Mouse (Mus musculus) cortical plate, adult 2 months (tissue): ENCODE results near the gene Bcl2l10. TPM values are rescaled to one million over a fixed set of nuclear protein-coding genes. Genes with fewer than 3 reads are reported as not detected.

Experiments
- H3K27ac ChIP-seq: fragments of 200-500 bp; 2 replicates; pipeline ENCODE4 v1.5.1; 2012; ENCODE audit warnings: low read length, control low read depth, inconsistent platforms; ENCODE audit not compliant: insufficient read depth
- H3K4me1 ChIP-seq: fragments of 200-500 bp; 2 replicates; pipeline ENCODE4 v1.6.1; 2011; ENCODE audit warnings: low read length; ENCODE audit not compliant: control insufficient read depth, insufficient read depth
- H3K4me3 ChIP-seq: fragments of 200-500 bp; 2 replicates; pipeline ENCODE4 v1.5.1; 2011; ENCODE audit warnings: mild to moderate bottlenecking, low read length, control low read depth; ENCODE audit not compliant: insufficient read depth
- CTCF ChIP-seq: fragments of 200-500 bp; IDR thresholded peaks from 2 replicates; pipeline ENCODE4 v1.5.1; 2011; ENCODE audit warnings: mild to moderate bottlenecking, control low read depth, low read length; ENCODE audit not compliant: insufficient read depth; ENCODE audit errors: extremely low read depth
- POLR2A ChIP-seq: fragments of 200-500 bp; IDR thresholded peaks from 2 replicates; pipeline ENCODE4 v1.6.1; 2011; ENCODE audit warnings: mild to moderate bottlenecking, low read length, control low read depth; ENCODE audit not compliant: insufficient read depth; ENCODE audit errors: extremely low read depth
- polyA plus RNA-seq: library from polyadenylated mRNA; depleted of rRNA; stranded (reverse); fragments of >200 nt; gene quantifications from 2 replicates; pipeline ENCODE4 v1.2.3, GENCODE M21; 2012; rRNA removed

Gene Bcl2l10
- polyA plus RNA-seq, 1 experiment, result 0.13 TPM

DNA sequence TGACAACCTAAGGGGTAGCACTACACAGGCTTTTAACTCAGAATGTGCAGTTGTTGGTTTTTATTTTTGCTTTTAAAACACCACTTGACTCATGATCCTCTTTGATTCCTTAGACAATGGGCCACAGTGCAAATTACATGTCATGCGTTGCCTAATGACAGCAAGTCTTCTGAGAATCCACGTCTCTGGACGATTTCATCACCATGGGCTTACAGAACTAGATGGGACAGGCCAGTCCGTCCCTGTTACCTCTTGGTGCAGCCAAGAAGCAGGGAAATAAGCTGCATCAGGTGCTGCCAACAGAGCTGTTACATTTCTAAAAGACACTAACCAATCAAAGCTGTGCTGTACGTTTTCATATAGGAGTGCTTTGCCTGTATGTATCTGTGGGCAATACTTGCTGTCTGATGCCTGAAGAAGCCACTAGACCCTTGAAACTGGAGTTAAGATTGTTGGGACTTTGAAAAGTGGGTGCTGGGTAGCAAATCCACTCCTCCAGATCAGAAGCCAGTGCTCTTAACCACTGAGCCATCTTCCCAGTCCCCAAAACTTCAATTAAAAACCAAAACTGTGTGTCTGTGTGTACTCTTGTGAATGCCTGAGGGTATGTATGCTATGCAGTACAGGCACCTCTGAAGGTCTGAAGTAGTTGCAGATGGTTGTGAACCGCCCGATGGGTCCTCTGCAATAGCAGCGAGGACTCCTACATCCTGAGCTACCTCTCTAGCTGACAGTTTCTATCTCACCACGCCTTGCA is 37.8 kb downstream of the Bcl2l10 start:
- H3K27ac ChIP-seq, result no peak overlapping the region
- no peaks in the 10 kb centered on the region for H3K4me1 ChIP-seq
- H3K4me3 ChIP-seq, result no peak overlapping the region
- TF ChIP-seq CTCF (no peak), POLR2A (no peak)

DNA sequence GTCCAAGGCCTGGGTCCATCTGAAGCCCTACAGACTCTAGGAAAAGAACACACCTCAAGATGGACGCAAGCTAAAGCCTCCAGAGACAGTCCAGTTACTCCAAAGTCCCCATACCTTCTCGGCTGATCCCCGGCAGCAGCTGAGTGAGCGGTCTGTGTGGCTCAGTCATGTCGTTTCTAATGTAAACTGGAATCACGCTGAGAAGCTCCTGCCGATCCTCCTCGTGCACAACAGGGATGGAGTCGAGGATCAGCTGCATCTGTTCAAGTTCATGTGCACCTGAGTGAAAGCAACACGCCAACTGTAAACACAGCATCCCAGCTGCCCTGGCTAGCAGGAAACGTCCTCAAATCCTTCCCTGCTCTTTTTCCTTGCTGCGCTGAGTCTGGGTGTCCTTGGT is 45.7 kb downstream of the Bcl2l10 start:
- TF ChIP-seq CTCF (no peak), POLR2A (no peak)
- Histone ChIP-seq H3K27ac (no peak overlapping the region), H3K4me3 (no peak overlapping the region), H3K4me1 (no peaks in the 10 kb centered on the region)

DNA sequence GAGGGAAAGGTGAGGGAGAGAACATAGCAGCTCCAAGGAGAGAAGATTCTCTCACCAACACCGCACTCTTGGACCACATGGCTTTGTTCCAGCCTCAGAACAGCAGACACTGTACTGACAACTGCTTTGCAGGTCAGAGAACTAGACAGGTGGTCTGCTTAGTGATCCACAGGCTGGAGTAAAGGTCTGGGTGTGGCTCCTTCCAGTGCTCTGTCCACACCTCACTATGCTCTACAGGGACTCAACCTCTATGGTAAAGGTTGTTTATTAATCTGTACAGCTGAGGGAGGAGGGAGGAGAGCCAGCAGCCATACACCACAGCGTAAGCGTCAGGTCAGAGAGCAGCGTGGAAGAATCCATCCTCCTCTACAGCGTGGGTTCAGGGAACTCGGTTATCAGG is 48.4 kb downstream of the Bcl2l10 start:
- TF ChIP-seq CTCF (no peak), POLR2A (no peak)
- no peaks in the 10 kb centered on the region for H3K4me1 ChIP-seq
- H3K4me3 ChIP-seq, result no peak overlapping the region
- no peak overlapping the region for H3K27ac ChIP-seq

DNA sequence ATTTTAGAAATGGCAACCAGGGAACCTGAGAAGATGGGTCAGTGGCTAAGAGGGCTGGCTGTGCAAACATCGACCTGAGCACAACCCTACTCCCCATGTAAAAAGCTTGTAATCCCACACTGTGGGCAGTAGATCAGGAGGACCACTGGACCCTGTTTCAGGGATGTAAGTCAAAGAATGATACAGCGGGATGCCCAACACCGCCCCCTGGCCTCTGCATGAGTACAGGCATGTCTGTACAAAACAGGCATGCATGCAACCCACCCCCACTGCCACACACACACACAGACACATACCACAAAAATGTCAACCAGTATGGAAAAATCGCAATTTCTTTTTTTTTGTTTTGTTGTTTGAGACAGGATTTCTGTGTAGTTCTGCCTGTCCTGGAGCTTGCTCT is 51.5 kb downstream of the Bcl2l10 start:
- Histone ChIP-seq H3K4me1 (peaks cover 4% of the 10 kb centered on the region; the same call in 1 of the 2 replicates), H3K4me3 (no peak overlapping the region), H3K27ac (no peak overlapping the region)
- TF ChIP-seq POLR2A (no peak), CTCF (no peak)

DNA sequence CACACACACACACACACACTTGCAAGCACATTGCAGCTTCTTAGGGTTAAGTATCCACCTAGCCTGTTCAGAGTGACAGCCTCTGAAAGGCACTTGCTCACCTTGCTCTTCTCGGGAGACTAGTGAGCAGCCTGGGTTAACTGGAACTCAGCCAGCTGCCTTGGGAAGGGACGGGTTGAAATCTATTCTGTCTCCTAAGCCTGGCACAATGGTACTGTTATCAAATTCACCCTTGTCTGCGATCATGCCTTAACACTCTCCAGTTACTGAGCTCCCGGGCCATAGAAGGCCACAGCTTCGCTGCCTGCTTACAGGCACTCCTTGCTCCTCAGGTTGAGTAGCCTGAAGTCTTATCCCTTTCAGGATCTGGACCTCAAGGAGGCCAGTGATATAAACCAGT is 53.1 kb downstream of the Bcl2l10 start:
- TF ChIP-seq POLR2A (no peak), CTCF (no peak)
- no peak overlapping the region for H3K4me3 ChIP-seq
- no peak overlapping the region for H3K27ac ChIP-seq
- peaks cover 4% of the 10 kb centered on the region; the same call in 1 of the 2 replicates for H3K4me1 ChIP-seq

Other genes starting within 250 kb of the Bcl2l10 start
- gene Myo5c, start 115.7 kb upstream of the Bcl2l10 start, polyA plus RNA-seq, result 5.0 and 5.9 TPM in 2 replicates
- 154 and 172 TPM in 2 replicates for gene Gnb5, start 41.5 kb upstream of the Bcl2l10 start, polyA plus RNA-seq
- 41.8 and 43.6 TPM in 2 replicates for gene Mapk6, start 62.2 kb downstream of the Bcl2l10 start, polyA plus RNA-seq
- gene Leo1, start 93.8 kb downstream of the Bcl2l10 start, polyA plus RNA-seq, result 12.9 and 13.0 TPM in 2 replicates
- gene Tmod3, start 211.9 kb downstream of the Bcl2l10 start, polyA plus RNA-seq, result 53.3 and 59.0 TPM in 2 replicates